Comparison of ENCODE assay signal across 19 mouse cellular contexts in the genomic region with DNA sequence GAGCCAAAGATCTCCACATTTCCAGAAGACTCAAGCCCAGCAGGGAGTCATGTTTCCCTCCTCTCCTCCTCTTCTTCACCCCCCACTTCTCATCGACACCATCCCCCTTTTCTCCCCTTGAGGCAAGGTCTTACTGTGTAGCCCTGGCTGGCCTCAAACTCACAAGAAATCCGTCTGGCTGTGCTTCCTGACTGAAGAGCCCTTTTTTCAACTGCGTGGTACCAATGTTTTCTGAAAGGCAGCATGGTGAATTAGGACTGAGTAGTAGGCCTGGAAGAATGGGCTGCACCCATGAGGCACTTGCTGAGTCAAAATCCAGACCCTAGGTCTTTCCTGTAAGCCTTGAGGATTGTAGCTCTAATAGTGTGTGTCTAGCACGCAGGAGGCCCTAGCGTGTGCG. TPM values are rescaled to one million over a fixed set of nuclear protein-coding genes. Genes with fewer than 3 reads are reported as not detected.
DNase-seq lines count a peak whose midpoint lies in the region; ATAC-seq and TF ChIP-seq lines count a peak whose summit lies in the region.
"Had no signal": no experiment of that assay in that cellular context is flagged by ENCODE, and none has a peak within 500 bp of the region (broad histone marks: within the 10 kb centered on the region; RNA-seq: fewer than 3 reads in every experiment).

No protein-coding gene starts in this region.

- H3K4me2 ChIP-seq in forebrain, postnatal 0 days (ENCODE audit: low read depth): no peak overlapping the region
- no peak overlapping the region for H3K4me2 ChIP-seq in liver, embryonic 11.5 days
- no peak overlapping the region for H3K4me2 ChIP-seq in liver, embryonic 16.5 days (ENCODE audit: low read depth, low read length)
- H3K4me2 ChIP-seq: embryonic facial prominence, embryonic 15.5 days; forebrain, embryonic 15.5 days; heart, embryonic 11.5 days; heart, embryonic 15.5 days; hindbrain, embryonic 15.5 days had no signal

- no peak overlapping the region for H3K9ac ChIP-seq in forebrain, postnatal 0 days
- H3K9ac ChIP-seq in liver, adult 2 months (ENCODE audit: low read depth, low read length): no peak overlapping the region
- H3K9ac ChIP-seq in liver, embryonic 11.5 days (ENCODE audit: low read depth, low read length): no peak overlapping the region
- no peak overlapping the region for H3K9ac ChIP-seq in liver, embryonic 16.5 days (ENCODE audit: low read depth, low read length)
- H3K9ac ChIP-seq: embryonic facial prominence, embryonic 15.5 days; forebrain, embryonic 15.5 days; heart, embryonic 15.5 days; hindbrain, embryonic 15.5 days had no signal

- no peak for TF ChIP-seq POLR2A in liver, adult 2 months (IDR thresholded peaks at IDR 0.05; ENCODE audit: extremely low read depth, insufficient read depth, low read length)

- no peak overlapping the region for H3K4me3 ChIP-seq in forebrain, embryonic 10.5 days
- no peak overlapping the region for H3K4me3 ChIP-seq in forebrain, postnatal 0 days (ENCODE audit: low read depth, low read length)
- no peak overlapping the region for H3K4me3 ChIP-seq in liver, adult 2 months (ENCODE audit: insufficient read depth, low read depth, low read length)
- H3K4me3 ChIP-seq in liver, embryonic 11.5 days (ENCODE audit: low read depth, low read length): no peak overlapping the region
- H3K4me3 ChIP-seq in limb, embryonic 10.5 days: no peak overlapping the region
- no peak overlapping the region for H3K4me3 ChIP-seq in liver, embryonic 16.5 days (ENCODE audit: low read depth, low read length)
- H3K4me3 ChIP-seq: embryonic facial prominence, embryonic 15.5 days; erythroblast, embryonic 14.5 days; forebrain, embryonic 15.5 days; heart, adult 2 months; heart, embryonic 15.5 days; hindbrain, embryonic 15.5 days had no signal

- no peaks in the 10 kb centered on the region; the same call in none of the 2 replicates for H3K36me3 ChIP-seq in forebrain, embryonic 10.5 days (replicated peaks)
- H3K36me3 ChIP-seq in forebrain, postnatal 0 days (ENCODE audit: insufficient read depth): no peaks in the 10 kb centered on the region
- no peaks in the 10 kb centered on the region for H3K36me3 ChIP-seq in liver, adult 2 months (ENCODE audit: control insufficient read depth, insufficient read depth, low read length)
- no peaks in the 10 kb centered on the region for H3K36me3 ChIP-seq in liver, embryonic 11.5 days (ENCODE audit: control insufficient read depth, insufficient read depth, low read length)
- H3K36me3 ChIP-seq in limb, embryonic 10.5 days: no peaks in the 10 kb centered on the region
- H3K36me3 ChIP-seq in liver, embryonic 16.5 days (ENCODE audit: control insufficient read depth, insufficient read depth): no peaks in the 10 kb centered on the region
- H3K36me3 ChIP-seq: embryonic facial prominence, embryonic 15.5 days; forebrain, embryonic 15.5 days; heart, embryonic 15.5 days; hindbrain, embryonic 15.5 days had no signal

- H3K79me2 ChIP-seq in liver, adult 2 months (ENCODE audit: control insufficient read depth, insufficient read depth, low read length): no peaks in the 10 kb centered on the region

- 71% methylated on average over 6 of the region's 6 CpGs for WGBS in forebrain, embryonic 10.5 days
- 81% methylated on average over 6 of the region's 6 CpGs for WGBS in forebrain, postnatal 0 days
- 94% methylated on average over 6 of the region's 6 CpGs for WGBS in liver, adult 2 months
- WGBS in liver, embryonic 11.5 days: 69% methylated on average over 6 of the region's 6 CpGs
- 77% methylated on average over 6 of the region's 6 CpGs for WGBS in limb, embryonic 10.5 days
- WGBS in liver, embryonic 16.5 days (ENCODE audit: insufficient replicate concordance): 71% methylated on average over 6 of the region's 6 CpGs

- no peak for ATAC-seq in forebrain, postnatal 0 days
- no peak for ATAC-seq in liver, embryonic 11.5 days (replicated peaks; ENCODE audit: low FRiP score)
- ATAC-seq in liver, embryonic 16.5 days (ENCODE audit: low read depth): no peak
- ATAC-seq: activated CD4-positive, CD25-positive, alpha-beta regulatory T cell, adult 4 months; forebrain, embryonic 15.5 days had no signal

- DNase-seq in forebrain, embryonic 10.5 days (ENCODE audit: extremely low spot score, low spot score): no peak
- DNase-seq in forebrain, postnatal 0 days: no peak
- no peak for DNase-seq in liver, adult 2 months (ENCODE audit: extremely low read depth, low read depth, low spot score)
- no peak for DNase-seq in liver, embryonic 11.5 days (ENCODE audit: low spot score)
- no peak for DNase-seq in limb, embryonic 10.5 days (ENCODE audit: low spot score)
- DNase-seq in T-cell, adult 2 months (ENCODE audit: low spot score): no peak
- DNase-seq: adrenal gland, postnatal 14 days; cerebellum, postnatal 10 days; embryo, embryonic 11 days; gastrocnemius, postnatal 10 days; heart, adult 2 months had no signal

- peak overlapping the region; percentile 48 for H3K27ac ChIP-seq in forebrain, embryonic 10.5 days
- no peak overlapping the region for H3K27ac ChIP-seq in forebrain, postnatal 0 days (ENCODE audit: low read depth, low read length)
- peak overlapping the region; percentile 66 for H3K27ac ChIP-seq in liver, adult 2 months (replicated peaks; ENCODE audit: insufficient read depth, low read depth, low read length)
- H3K27ac ChIP-seq in liver, embryonic 11.5 days (ENCODE audit: low read depth, low read length): no peak overlapping the region
- 0 out of 2 replicates have a peak overlapping the region, but pooled peaks have one; percentile 11 for H3K27ac ChIP-seq in limb, embryonic 10.5 days
- peak overlapping the region; percentile 42 for H3K27ac ChIP-seq in liver, embryonic 16.5 days (ENCODE audit: low read length)
- H3K27ac ChIP-seq: embryonic facial prominence, embryonic 15.5 days; forebrain, embryonic 15.5 days; heart, adult 2 months; heart, embryonic 15.5 days; hindbrain, embryonic 15.5 days had no signal

- no peaks in the 10 kb centered on the region for H3K27me3 ChIP-seq in forebrain, embryonic 10.5 days (ENCODE audit: poor library complexity, severe bottlenecking)
- H3K27me3 ChIP-seq in forebrain, postnatal 0 days (ENCODE audit: insufficient read depth, low read length): no peaks in the 10 kb centered on the region
- no peaks in the 10 kb centered on the region for H3K27me3 ChIP-seq in liver, adult 2 months (ENCODE audit: control insufficient read depth, insufficient read depth, low read length)
- H3K27me3 ChIP-seq in liver, embryonic 11.5 days (replicated peaks; ENCODE audit: control insufficient read depth, insufficient read depth, low read length): no peaks in the 10 kb centered on the region
- no peaks in the 10 kb centered on the region for H3K27me3 ChIP-seq in limb, embryonic 10.5 days (ENCODE audit: low read depth, poor library complexity, severe bottlenecking)
- no peaks in the 10 kb centered on the region for H3K27me3 ChIP-seq in liver, embryonic 16.5 days (ENCODE audit: control insufficient read depth, insufficient read depth, low read depth, low read length)
- H3K27me3 ChIP-seq: embryonic facial prominence, embryonic 15.5 days; forebrain, embryonic 15.5 days; heart, embryonic 15.5 days; hindbrain, embryonic 15.5 days had no signal

- H3K4me1 ChIP-seq in forebrain, embryonic 10.5 days: peaks cover 89% of the 10 kb centered on the region
- peaks cover 18% of the 10 kb centered on the region; the same call in 1 of the 2 replicates for H3K4me1 ChIP-seq in forebrain, postnatal 0 days (ENCODE audit: insufficient read depth)
- H3K4me1 ChIP-seq in liver, adult 2 months (ENCODE audit: control insufficient read depth, insufficient read depth, low read length): no peaks in the 10 kb centered on the region
- H3K4me1 ChIP-seq in liver, embryonic 11.5 days (replicated peaks; ENCODE audit: control insufficient read depth, insufficient read depth, low read length): peaks cover 56% of the 10 kb centered on the region
- H3K4me1 ChIP-seq in limb, embryonic 10.5 days: peaks cover 64% of the 10 kb centered on the region
- H3K4me1 ChIP-seq in liver, embryonic 16.5 days (ENCODE audit: control insufficient read depth, low read depth, low read length): peaks cover 64% of the 10 kb centered on the region

- TF ChIP-seq CTCF in forebrain, postnatal 0 days (IDR thresholded peaks at IDR 0.05; ENCODE audit: low read depth): no peak
- TF ChIP-seq CTCF in liver, adult 2 months (IDR thresholded peaks at IDR 0.05; ENCODE audit: low read depth, low read length): no peak

- no peaks in the 10 kb centered on the region for H3K9me3 ChIP-seq in forebrain, embryonic 10.5 days
- H3K9me3 ChIP-seq in forebrain, postnatal 0 days (ENCODE audit: low read length): no peaks in the 10 kb centered on the region
- H3K9me3 ChIP-seq in liver, embryonic 11.5 days (ENCODE audit: control insufficient read depth, low read length): no peaks in the 10 kb centered on the region
- no peaks in the 10 kb centered on the region for H3K9me3 ChIP-seq in limb, embryonic 10.5 days (replicated peaks)
- no peaks in the 10 kb centered on the region for H3K9me3 ChIP-seq in liver, embryonic 16.5 days (replicated peaks; ENCODE audit: control insufficient read depth, low read length)
- H3K9me3 ChIP-seq: embryonic facial prominence, embryonic 15.5 days; forebrain, embryonic 15.5 days; heart, embryonic 15.5 days; hindbrain, embryonic 15.5 days had no signal

RNA-seq across cellular contexts. Expression of gene Txnrd2, which starts 35.8 kb away (rescaled TPM):
- 31.6 and 35.1 TPM in 2 replicates for polyA plus RNA-seq in forebrain, embryonic 10.5 days (2016; fragmentation: Nextera tagmentation; extraction: Ambion mirVana)
- total RNA-seq in forebrain, postnatal 0 days (2014; rRNA removed): 9.7 and 11.5 TPM in 2 replicates
- 28.0 and 34.4 TPM in 2 replicates for polyA plus RNA-seq in forebrain, postnatal 0 days (2015; fragmentation: Nextera tagmentation; extraction: Ambion mirVana)
- 23.9 and 30.9 TPM in 2 replicates for total RNA-seq in liver, adult 2 months (2014; rRNA removed)
- 39.1 and 46.6 TPM in 2 replicates for polyA plus RNA-seq in liver, adult 2 months (2012; rRNA removed)
- 83.7 and 91.8 TPM in 2 replicates for polyA plus RNA-seq in liver, embryonic 11.5 days (2014; fragmentation: Nextera tagmentation; extraction: Ambion mirVana)
- 29.6 and 32.2 TPM in 2 replicates for polyA plus RNA-seq in limb, embryonic 10.5 days (2016; fragmentation: Nextera tagmentation; extraction: Ambion mirVana)
- polyA plus RNA-seq in liver, embryonic 16.5 days (2015; fragmentation: Nextera tagmentation; extraction: Ambion mirVana): 98.3 and 106 TPM in 2 replicates

RNA-seq across cellular contexts. Expression of gene Comt, which starts 36.3 kb away (rescaled TPM):
- polyA plus RNA-seq in forebrain, embryonic 10.5 days (2016; fragmentation: Nextera tagmentation; extraction: Ambion mirVana): 58.1 and 60.1 TPM in 2 replicates
- 65.6 and 68.4 TPM in 2 replicates for total RNA-seq in forebrain, postnatal 0 days (2014; rRNA removed)
- 79.9 and 105 TPM in 2 replicates for polyA plus RNA-seq in forebrain, postnatal 0 days (2015; fragmentation: Nextera tagmentation; extraction: Ambion mirVana)
- total RNA-seq in liver, adult 2 months (2014; rRNA removed): 474 and 538 TPM in 2 replicates
- 779 and 1,223 TPM in 2 replicates for polyA plus RNA-seq in liver, adult 2 months (2012; rRNA removed)
- 140 and 141 TPM in 2 replicates for polyA plus RNA-seq in liver, embryonic 11.5 days (2014; fragmentation: Nextera tagmentation; extraction: Ambion mirVana)
- 54.7 and 61.1 TPM in 2 replicates for polyA plus RNA-seq in limb, embryonic 10.5 days (2016; fragmentation: Nextera tagmentation; extraction: Ambion mirVana)
- 85.1 and 86.9 TPM in 2 replicates for polyA plus RNA-seq in liver, embryonic 16.5 days (2015; fragmentation: Nextera tagmentation; extraction: Ambion mirVana)

RNA-seq across cellular contexts. Expression of gene Arvcf, which starts 42.4 kb away (rescaled TPM):
- polyA plus RNA-seq in forebrain, embryonic 10.5 days (2016; fragmentation: Nextera tagmentation; extraction: Ambion mirVana): 116 TPM in 2 replicates
- 103 and 120 TPM in 2 replicates for total RNA-seq in forebrain, postnatal 0 days (2014; rRNA removed)
- 31.2 and 42.8 TPM in 2 replicates for polyA plus RNA-seq in forebrain, postnatal 0 days (2015; fragmentation: Nextera tagmentation; extraction: Ambion mirVana)
- total RNA-seq in liver, adult 2 months (2014; rRNA removed): 14.1 and 18.5 TPM in 2 replicates
- 17.1 and 18.4 TPM in 2 replicates for polyA plus RNA-seq in liver, adult 2 months (2012; rRNA removed)
- polyA plus RNA-seq in liver, embryonic 11.5 days (2014; fragmentation: Nextera tagmentation; extraction: Ambion mirVana): 13.8 and 15.5 TPM in 2 replicates
- 44.8 and 56.1 TPM in 2 replicates for polyA plus RNA-seq in limb, embryonic 10.5 days (2016; fragmentation: Nextera tagmentation; extraction: Ambion mirVana)
- 8.3 and 8.6 TPM in 2 replicates for polyA plus RNA-seq in liver, embryonic 16.5 days (2015; fragmentation: Nextera tagmentation; extraction: Ambion mirVana)

RNA-seq across cellular contexts. Expression of gene Tango2, which starts 42.5 kb away (rescaled TPM):
- polyA plus RNA-seq in forebrain, embryonic 10.5 days (2016; fragmentation: Nextera tagmentation; extraction: Ambion mirVana): 35.7 and 37.1 TPM in 2 replicates
- 25.5 and 43.0 TPM in 2 replicates for total RNA-seq in forebrain, postnatal 0 days (2014; rRNA removed)
- 69.9 and 75.9 TPM in 2 replicates for polyA plus RNA-seq in forebrain, postnatal 0 days (2015; fragmentation: Nextera tagmentation; extraction: Ambion mirVana)
- 42.4 and 58.0 TPM in 2 replicates for total RNA-seq in liver, adult 2 months (2014; rRNA removed)
- polyA plus RNA-seq in liver, adult 2 months (2012; rRNA removed): 52.6 and 57.1 TPM in 2 replicates
- 104 and 109 TPM in 2 replicates for polyA plus RNA-seq in liver, embryonic 11.5 days (2014; fragmentation: Nextera tagmentation; extraction: Ambion mirVana)
- polyA plus RNA-seq in limb, embryonic 10.5 days (2016; fragmentation: Nextera tagmentation; extraction: Ambion mirVana): 20.2 and 23.7 TPM in 2 replicates
- 52.1 and 54.7 TPM in 2 replicates for polyA plus RNA-seq in liver, embryonic 16.5 days (2015; fragmentation: Nextera tagmentation; extraction: Ambion mirVana)

Comparison
In these comparisons a context has a peak if more than half of its experiments do, and no peak if none do; other contexts are left out.
1. H3K27ac ChIP-seq: peak in forebrain, embryonic 10.5 days (single experiment), liver, adult 2 months (single experiment), limb, embryonic 10.5 days (single experiment) and liver, embryonic 16.5 days (single experiment); none in forebrain, postnatal 0 days (single experiment) and liver, embryonic 11.5 days (single experiment).